Mouse (Mus musculus): ENCODE measurements around the gene Edil3.
"Not testable (repeated sequence)": the region's sequence is repeated elsewhere in the genome, so short reads cannot be mapped to it uniquely, and the experiment has no call there.

Edil3 gene

DNA sequence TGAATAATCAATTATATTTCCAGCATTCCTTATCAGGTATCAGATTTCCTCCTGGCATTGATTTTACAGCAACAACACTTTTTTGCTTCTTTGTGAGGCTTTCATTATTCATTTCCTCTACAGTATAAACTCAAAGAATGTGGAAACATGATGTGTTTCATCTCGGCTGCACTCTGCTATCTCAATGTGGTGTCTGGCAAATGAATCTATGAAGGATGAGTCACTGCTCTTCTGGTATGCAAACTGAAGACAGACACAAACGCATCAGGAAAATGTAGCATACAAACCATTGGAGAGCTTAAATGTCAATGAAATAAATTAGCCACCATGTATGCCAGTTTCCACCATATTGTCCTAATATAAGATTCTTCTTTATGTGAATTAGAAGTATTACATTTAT is 117.3 kb downstream of the Edil3 start:
- no peak for DNase-seq (ENCODE audit: low read depth, low spot score)

DNA sequence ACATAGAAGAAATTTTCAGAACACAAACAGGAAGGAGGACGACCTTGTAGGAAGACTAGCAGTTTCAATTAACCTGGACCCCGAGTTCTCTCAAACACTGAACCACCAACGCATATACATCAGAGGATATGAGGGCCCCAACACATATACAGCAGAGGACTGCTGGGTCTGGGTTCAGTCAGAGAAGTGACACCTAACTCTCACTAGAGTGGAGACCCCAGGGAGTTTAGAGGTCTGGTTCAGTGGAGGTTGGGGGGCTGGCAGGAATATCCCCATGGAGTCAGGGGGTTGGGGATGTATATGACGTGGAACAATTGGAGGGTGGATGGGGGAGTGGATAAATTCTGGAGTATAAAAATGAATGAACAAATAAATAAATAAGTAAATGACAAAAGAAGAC is 151.1 kb downstream of the Edil3 start:
- no peak for DNase-seq (ENCODE audit: low read depth, low spot score)

DNA sequence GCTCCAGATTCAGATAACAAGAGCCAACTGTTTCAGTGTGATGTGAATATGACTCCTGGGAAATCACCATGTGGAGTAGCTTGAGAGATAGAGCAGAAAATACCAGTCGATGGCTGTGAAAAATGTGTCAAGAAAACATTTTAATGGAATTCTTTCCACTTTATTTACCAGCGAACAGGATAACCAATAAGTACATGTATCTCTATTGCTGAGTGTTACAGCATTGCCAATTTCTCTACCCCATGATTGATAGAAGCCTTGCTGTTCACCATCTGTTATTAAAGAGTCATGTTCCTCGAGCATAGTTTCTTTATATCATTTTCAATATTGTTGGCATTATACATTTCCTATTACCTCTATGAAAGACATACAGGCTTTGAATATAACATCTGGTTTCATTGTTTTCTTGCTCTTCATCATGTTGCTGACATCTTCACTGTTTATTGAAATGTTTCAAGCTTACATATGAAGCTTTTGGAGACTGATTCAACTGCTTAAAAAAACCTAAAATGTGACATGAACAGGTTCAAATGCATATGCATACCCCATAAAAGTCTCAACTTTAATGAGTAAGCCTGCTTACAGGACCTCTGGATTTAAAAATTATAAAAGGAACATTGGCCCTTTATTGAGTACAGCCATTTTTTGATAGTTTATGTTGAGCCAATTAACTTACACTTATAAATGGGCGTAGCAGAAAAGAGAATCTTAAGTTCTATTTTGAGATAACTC is 186.6 kb downstream of the Edil3 start:
- no peak for DNase-seq (ENCODE audit: low read depth, low spot score)

DNA sequence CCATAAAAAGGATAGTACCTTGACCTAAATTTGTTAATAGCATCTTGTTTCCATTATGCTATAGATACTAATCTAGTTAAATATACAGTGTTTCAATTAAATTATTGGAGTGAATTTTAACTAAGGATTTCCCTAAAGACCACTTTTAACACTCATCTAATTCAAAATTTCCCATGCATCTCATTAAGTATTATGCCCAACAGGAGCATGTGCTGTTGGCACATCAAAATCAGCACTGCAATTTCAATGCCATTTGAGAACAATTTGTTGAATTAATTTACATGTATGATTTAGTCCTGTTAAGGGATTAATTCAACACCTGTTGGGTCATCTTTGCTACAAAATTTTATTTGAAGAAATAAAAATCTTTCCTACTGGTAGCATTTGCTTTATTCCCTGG is 191.2 kb downstream of the Edil3 start:
- DNase-seq (ENCODE audit: low read depth, low spot score) = no peak

DNA sequence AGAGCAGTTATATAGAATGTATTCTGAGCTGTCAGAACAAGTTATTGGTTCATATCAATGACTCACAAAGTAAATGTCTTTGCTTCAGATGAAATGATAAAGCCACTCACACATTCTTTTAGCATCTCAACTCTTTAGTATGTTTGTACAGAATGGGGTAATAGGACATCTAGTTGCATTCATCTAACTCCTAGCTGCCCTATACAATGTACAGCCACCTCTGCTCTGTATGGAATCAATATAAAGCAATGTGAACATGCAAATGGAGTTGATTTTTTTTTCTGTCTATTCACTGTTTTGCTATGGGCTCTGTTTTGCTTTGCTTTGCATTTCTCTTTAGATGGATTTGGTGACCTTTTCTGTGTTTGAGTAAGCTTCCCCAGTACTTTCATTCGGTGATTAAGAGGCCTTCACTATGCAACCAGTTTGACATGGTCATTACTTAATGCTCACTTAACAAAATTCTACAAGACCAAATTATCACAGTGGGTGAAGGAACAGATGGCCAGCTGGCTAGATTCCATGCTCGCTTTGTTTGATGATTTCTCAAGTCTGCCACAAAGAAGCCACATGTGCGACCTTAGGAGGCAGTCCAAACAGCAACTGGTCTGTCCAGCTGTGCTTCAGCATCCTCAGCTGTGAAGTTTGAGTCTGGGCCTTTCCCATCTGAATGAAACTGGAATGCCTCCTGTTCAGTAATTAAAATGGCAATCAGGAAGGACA is 208.7 kb downstream of the Edil3 start:
- DNase-seq (ENCODE audit: low read depth, low spot score) = no peak

GRCm38 (mm10) chr13:89035711-89036110 is 214.4 kb downstream of the Edil3 start:
- no peak for DNase-seq (ENCODE audit: low read depth, low spot score)

- no peak for DNase-seq (ENCODE audit: low read depth, low spot score)
These were observed 220.2 kb downstream of the Edil3 start for GRCm38 (mm10) chr13:89041495-89041894.

DNA sequence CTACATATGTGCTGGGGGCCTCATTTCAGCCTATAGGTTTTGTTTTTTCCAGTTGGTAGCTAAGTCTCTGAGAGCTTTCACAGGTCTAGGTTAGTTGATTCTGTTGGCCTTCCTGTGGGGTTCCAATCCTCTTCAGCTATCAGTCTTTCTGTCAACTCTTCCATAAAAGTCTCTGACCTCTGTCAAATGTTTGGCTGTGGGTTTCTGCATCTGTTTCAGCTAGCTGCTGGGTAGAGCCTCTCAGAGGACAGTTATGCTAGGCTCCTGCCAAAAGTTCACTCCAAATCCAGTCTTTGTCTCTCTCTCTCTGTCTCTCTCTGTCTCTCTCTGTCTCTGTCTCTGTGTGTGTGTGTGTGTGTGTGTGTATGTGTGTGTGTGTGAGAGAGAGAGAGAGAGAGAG is 248.9 kb downstream of the Edil3 start:
- not testable (repeated sequence) for DNase-seq (ENCODE audit: low read depth, low spot score)

GRCm38 (mm10) chr13:89076212-89076611 is 254.9 kb downstream of the Edil3 start:
- no peak for DNase-seq (ENCODE audit: low read depth, low spot score)

- no peak for DNase-seq (ENCODE audit: low read depth, low spot score)
These were observed 284.6 kb downstream of the Edil3 start for GRCm38 (mm10) chr13:89105889-89106288.

DNA sequence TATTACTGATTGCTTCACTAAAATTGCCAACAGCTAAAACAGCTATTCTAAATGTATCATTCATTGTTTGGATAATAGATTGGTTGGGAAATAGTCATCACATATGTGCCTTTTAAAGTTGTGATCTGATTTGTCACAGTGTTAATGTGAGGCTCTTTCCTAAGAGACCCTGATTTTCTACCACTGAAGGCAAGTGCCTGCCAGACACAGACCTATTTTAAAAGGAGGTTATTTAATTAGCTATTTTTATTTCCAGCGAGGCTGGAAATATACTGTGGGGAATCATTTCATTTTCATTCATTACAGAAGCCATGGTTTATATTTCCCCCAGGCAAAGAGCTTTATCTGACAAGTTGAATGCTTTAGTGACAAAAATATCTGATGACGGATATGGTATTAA is 296.3 kb downstream of the Edil3 start:
- no peak for DNase-seq (ENCODE audit: low read depth, low spot score)

- DNase-seq (ENCODE audit: low read depth, low spot score) = no peak
These were observed 298.5 kb downstream of the Edil3 start for GRCm38 (mm10) chr13:89119809-89120208.

GRCm38 (mm10) chr13:89122511-89123253 is 301.4 kb downstream of the Edil3 start:
- DNase-seq (ENCODE audit: low read depth, low spot score) = no peak

DNA sequence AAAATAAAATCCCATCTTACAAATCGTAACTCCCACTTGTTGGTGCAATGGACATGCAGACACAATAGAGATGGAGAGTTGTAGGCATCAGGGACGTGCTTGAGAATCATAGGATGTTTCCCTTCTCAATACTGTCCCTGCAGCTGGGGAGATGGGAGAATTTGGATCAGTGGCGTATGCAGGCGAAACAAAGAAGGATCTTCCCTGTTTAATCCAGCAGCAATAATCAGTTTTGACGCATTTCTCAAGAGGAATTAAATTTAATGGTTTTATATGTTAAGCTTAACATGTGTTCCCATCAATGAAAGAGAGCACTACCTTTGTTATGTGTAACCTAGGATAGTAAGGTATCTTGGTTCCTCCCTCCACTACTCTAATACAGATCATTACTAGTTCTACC is 302.1 kb downstream of the Edil3 start:
- DNase-seq (ENCODE audit: low read depth, low spot score) = no peak

- DNase-seq (ENCODE audit: low read depth, low spot score) = no peak
These were observed 324.8 kb downstream of the Edil3 start for GRCm38 (mm10) chr13:89146056-89146547.

GRCm38 (mm10) chr13:89151878-89152277 is 330.6 kb downstream of the Edil3 start:
- DNase-seq (ENCODE audit: low read depth, low spot score) = no peak

DNA sequence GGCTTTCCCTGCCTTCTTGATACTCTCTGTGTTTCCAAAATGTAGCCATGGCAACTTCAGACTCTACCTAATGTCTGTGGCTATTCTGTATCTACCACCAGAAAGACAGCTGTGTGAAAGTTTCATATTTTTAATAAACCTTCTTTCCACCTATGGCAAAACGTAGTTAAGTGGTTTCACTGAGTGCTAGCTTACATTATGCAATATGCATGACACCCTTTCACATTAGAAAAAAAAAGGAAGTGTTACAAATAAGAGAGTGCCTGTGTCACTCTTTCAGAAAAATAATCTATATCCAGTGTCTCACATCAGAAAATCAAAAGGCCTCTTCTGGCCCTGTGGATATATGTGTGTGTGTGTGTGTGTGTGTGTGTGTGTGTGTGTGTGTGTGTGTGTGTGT is 346.7 kb downstream of the Edil3 start:
- DNase-seq (ENCODE audit: low read depth, low spot score) = no peak

DNA sequence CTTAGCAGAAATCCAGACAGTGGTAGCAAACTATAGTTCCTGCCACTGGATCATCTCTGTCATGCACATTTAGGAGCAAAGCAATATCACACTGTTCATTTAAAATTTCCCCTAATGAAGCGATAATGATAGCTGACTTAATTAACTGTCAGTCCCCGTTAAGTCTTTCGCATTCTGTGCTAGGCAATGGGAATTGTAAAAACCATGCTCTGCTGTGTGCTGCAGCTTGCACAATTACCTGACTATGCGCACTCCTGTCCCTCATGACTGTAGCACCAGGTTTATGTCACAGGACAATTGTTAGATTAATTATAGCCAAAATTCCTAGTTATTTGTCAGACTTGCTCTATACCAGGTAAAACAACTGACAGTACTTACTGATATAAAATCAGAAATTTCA is 348.8 kb downstream of the Edil3 start:
- DNase-seq (ENCODE audit: low read depth, low spot score) = no peak

DNA sequence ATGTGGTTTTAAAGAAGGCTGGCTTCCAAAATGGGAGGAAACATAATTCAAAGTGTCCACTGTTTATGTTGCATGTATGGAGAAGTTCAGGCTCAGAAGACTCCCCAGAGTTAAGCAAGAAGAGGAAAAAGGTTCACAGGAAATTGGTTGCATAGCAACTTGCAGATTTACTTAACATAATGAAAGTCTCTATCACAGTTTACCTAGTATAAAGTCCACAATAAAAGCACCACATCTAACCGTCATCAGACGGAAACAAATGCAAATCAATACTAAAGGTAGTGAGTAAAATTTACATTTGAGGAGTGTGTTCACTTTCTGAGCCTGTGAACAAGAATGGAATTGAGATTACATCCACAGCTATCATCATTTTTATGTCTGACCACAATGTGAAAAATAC is 353.9 kb downstream of the Edil3 start:
- no peak for DNase-seq (ENCODE audit: low read depth, low spot score)

DNA sequence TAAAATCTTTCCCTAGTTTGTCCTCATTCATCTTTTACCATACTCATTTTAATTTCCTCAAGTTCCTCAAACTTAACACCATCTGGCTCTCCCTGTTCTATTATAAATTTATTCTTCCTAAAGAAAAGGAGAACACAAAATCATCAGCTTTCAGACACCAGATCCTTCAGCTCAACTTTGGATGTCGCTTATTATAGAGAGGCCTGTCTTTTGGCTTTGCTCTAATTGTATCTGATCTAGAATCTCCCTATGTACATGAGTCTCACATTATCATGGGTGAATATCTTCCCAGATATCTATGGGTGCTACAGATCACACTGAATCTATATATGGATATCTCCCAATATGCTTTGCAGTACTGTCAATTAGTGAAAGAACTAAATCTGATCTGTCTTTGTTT is 367.8 kb downstream of the Edil3 start:
- DNase-seq (ENCODE audit: low read depth, low spot score) = no peak

DNA sequence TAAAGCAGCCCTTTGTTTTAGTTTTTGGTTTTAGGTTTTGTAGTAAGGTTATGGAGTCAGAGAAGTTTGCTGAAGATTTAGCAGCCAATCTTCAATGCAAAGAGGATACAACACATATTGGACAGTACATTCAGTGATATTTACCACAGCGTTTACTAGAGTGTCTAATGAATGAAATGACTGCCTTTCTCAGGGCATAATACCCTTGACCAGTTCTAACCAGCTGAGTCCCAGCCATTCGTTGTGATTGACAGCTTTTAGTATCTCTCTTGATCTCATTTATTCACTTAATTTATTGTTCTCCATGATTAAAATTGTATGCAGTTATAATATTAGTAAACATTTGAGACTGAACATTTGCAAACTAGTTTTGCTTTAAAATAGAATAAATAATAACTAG is 375.7 kb downstream of the Edil3 start:
- DNase-seq (ENCODE audit: low read depth, low spot score) = no peak

DNA sequence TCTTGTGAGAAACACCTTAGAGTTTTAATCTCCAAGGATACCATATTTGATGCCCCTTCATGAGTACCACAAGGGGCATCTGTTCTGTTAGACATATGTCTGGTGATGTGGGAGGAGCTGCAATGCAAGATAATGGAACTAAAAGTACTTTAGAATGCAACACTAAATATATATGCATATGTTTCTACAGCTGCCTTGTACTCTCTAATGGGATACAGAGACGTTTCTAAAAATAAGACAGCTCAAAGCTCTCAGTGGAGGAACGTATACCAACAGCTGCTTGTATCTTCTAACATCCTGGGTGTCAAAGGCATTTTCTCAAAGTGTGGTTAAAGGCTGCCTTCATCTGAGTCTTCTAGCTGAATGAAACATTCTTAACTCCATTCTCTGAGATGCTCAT is 378.0 kb downstream of the Edil3 start:
- DNase-seq (ENCODE audit: low read depth, low spot score) = no peak

Data from CD4-positive helper T cell, adult 2 months (primary cell).